Mouse (Mus musculus) liver, embryonic 11.5 days (tissue): Measurements from ENCODE around the gene P2ry6. TPM values are rescaled to one million over a fixed set of nuclear protein-coding genes. Genes with fewer than 3 reads are reported as not detected.

Experiments used
- ATAC-seq: fragments of 200-750 bp; cut with Nextera tagmentation; replicated peaks from 2 replicates; pipeline ENCODE4 v1.8.0; 2017; ENCODE audit warnings: moderate number of reproducible peaks, mild to moderate bottlenecking, moderate TSS enrichment, moderate library complexity; ENCODE audit not compliant: low FRiP score
- DNase-seq: peaks from one replicate; pipeline ENCODE4 v3.0.0-alpha.2; 2017; ENCODE audit warnings: low spot score
- H3K27ac ChIP-seq: fragments of 300-500 bp; sonication (generic); 2 replicates; pipeline ENCODE4 v1.5.1; 2014; ENCODE audit warnings: mild to moderate bottlenecking, low read depth, low read length, control low read depth
- H3K27me3 ChIP-seq: fragments of 300-500 bp; sonication (generic); replicated peaks from 2 replicates; pipeline ENCODE4 v1.6.1; 2014; ENCODE audit warnings: low read length, mixed read lengths; ENCODE audit not compliant: control insufficient read depth, insufficient read depth
- H3K36me3 ChIP-seq: fragments of 300-500 bp; sonication (generic); 2 replicates; pipeline ENCODE4 v1.6.1; 2014; ENCODE audit warnings: mild to moderate bottlenecking, low read length, moderate library complexity, mixed read lengths; ENCODE audit not compliant: control insufficient read depth, insufficient read depth
- H3K4me1 ChIP-seq: fragments of 300-500 bp; sonication (generic); replicated peaks from 2 replicates; pipeline ENCODE4 v1.6.1; 2014; ENCODE audit warnings: low read length, mixed read lengths; ENCODE audit not compliant: control insufficient read depth, insufficient read depth
- H3K4me2 ChIP-seq: fragments of 300-500 bp; sonication (generic); 2 replicates; pipeline ENCODE4 v1.6.1; 2014; ENCODE audit warnings: mild to moderate bottlenecking, control low read depth, moderate library complexity
- H3K4me3 ChIP-seq: fragments of 300-500 bp; sonication (generic); 2 replicates; pipeline ENCODE4 v1.5.1; 2014; ENCODE audit warnings: low read depth, low read length, control low read depth
- H3K9ac ChIP-seq: fragments of 300-500 bp; sonication (generic); 2 replicates; pipeline ENCODE4 v1.6.1; 2014; ENCODE audit warnings: low read depth, low read length, control low read depth
- H3K9me3 ChIP-seq: fragments of 300-500 bp; sonication (generic); 2 replicates; pipeline ENCODE4 v1.6.1; 2016; ENCODE audit warnings: low read length, inconsistent platforms, mixed read lengths; ENCODE audit not compliant: control insufficient read depth
- WGBS: fragments of 180-500 bp; shearing (Covaris S2); extraction: QIAGEN DNeasy Blood & Tissue Kit; methylation state at CpG from one replicate; pipeline ENCODE4 v1.1.7; 2014; 5-methylcytosine and 5-hydroxymethylcytosine counted together
- polyA plus RNA-seq: library from polyadenylated mRNA; unstranded; fragments of >200 nt; fragmentation: Nextera tagmentation; extraction: Ambion mirVana; gene quantifications from 2 replicates; pipeline ENCODE4 v1.2.1, GENCODE M21; 2014

The P2ry6 gene
- polyA plus RNA-seq, 1 experiment from 2014 or later: 4.3 TPM

GRCm38 (mm10) chr7:100978171-100978570 is 3.7 kb upstream of the P2ry6 start:
- Histone ChIP-seq H3K27ac (no peak overlapping the region), H3K9me3 (no peaks in the 10 kb centered on the region), H3K4me3 (no peak overlapping the region), H3K4me1 (peaks cover 20% of the 10 kb centered on the region), H3K36me3 (no peaks in the 10 kb centered on the region), H3K9ac (no peak overlapping the region), H3K27me3 (peaks cover 21% of the 10 kb centered on the region), H3K4me2 (no peak overlapping the region)
- 83% methylated on average over 5 of the region's 5 CpGs for WGBS
- DNase-seq (no peak), ATAC-seq (no peak)

GRCm38 (mm10) chr7:100972875-100973274 is 1.6 kb downstream of the P2ry6 start:
- Histone ChIP-seq H3K9me3 (no peaks in the 10 kb centered on the region), H3K4me2 (no peak overlapping the region), H3K27ac (no peak overlapping the region), H3K9ac (no peak overlapping the region), H3K4me3 (no peak overlapping the region), H3K27me3 (peaks cover 28% of the 10 kb centered on the region), H3K36me3 (no peaks in the 10 kb centered on the region), H3K4me1 (peaks cover 16% of the 10 kb centered on the region)
- DNase-seq: no peak
- no peak for ATAC-seq
- WGBS: 46% methylated on average over 3 of the region's 3 CpGs

- ATAC-seq: no peak
- Histone ChIP-seq H3K27ac (no peak overlapping the region), H3K27me3 (peaks cover 17% of the 10 kb centered on the region), H3K4me2 (no peak overlapping the region), H3K4me1 (peaks cover 11% of the 10 kb centered on the region), H3K9ac (no peak overlapping the region), H3K9me3 (no peaks in the 10 kb centered on the region), H3K4me3 (no peak overlapping the region), H3K36me3 (no peaks in the 10 kb centered on the region)
- 59% methylated on average over 10 of the region's 10 CpGs for WGBS
- no peak for DNase-seq
These were observed 5.4 kb downstream of the P2ry6 start for GRCm38 (mm10) chr7:100968874-100969659.

- H3K9ac ChIP-seq: no peak overlapping the region
- WGBS: 76% methylated on average over 6 of the region's 6 CpGs
- DNase-seq (no peak), ATAC-seq (no peak)
- peaks cover 4% of the 10 kb centered on the region for H3K4me1 ChIP-seq
- H3K4me2 ChIP-seq: no peak overlapping the region
- H3K4me3 ChIP-seq: no peak overlapping the region
- no peaks in the 10 kb centered on the region for H3K9me3 ChIP-seq
- H3K27ac ChIP-seq: no peak overlapping the region
- H3K36me3 ChIP-seq: no peaks in the 10 kb centered on the region
- H3K27me3 ChIP-seq: peaks cover 10% of the 10 kb centered on the region
These were observed 6.1 kb downstream of the P2ry6 start for GRCm38 (mm10) chr7:100968376-100968775.

GRCm38 (mm10) chr7:100967850-100968249 is 6.6 kb downstream of the P2ry6 start:
- no peak overlapping the region for H3K9ac ChIP-seq
- H3K4me3 ChIP-seq: no peak overlapping the region
- H3K4me2 ChIP-seq: no peak overlapping the region
- no peak overlapping the region for H3K27ac ChIP-seq
- peaks cover 5% of the 10 kb centered on the region for H3K27me3 ChIP-seq
- ATAC-seq (no peak), DNase-seq (no peak)
- no peaks in the 10 kb centered on the region for H3K9me3 ChIP-seq
- no peaks in the 10 kb centered on the region for H3K4me1 ChIP-seq
- no peaks in the 10 kb centered on the region for H3K36me3 ChIP-seq
- 74% methylated on average over 9 of the region's 9 CpGs for WGBS

GRCm38 (mm10) chr7:100966014-100966413 is 8.4 kb downstream of the P2ry6 start:
- ATAC-seq: no peak

GRCm38 (mm10) chr7:100965079-100965478 is 9.4 kb downstream of the P2ry6 start:
- Histone ChIP-seq H3K36me3 (no peaks in the 10 kb centered on the region), H3K4me3 (no peak overlapping the region), H3K9ac (no peak overlapping the region), H3K27ac (no peak overlapping the region), H3K9me3 (no peaks in the 10 kb centered on the region), H3K4me1 (no peaks in the 10 kb centered on the region), H3K27me3 (no peaks in the 10 kb centered on the region; the same call in 1 of the 2 replicates), H3K4me2 (no peak overlapping the region)
- 27% methylated on average over 4 of the region's 4 CpGs for WGBS
- DNase-seq: no peak
- ATAC-seq: no peak; the same call in 1 of the 2 replicates

More at GRCm38 (mm10) chr7:100966014-100966413, 8.4 kb downstream of the P2ry6 start:
- no peaks in the 10 kb centered on the region for H3K9me3 ChIP-seq
- H3K27ac ChIP-seq: no peak overlapping the region
- no peak for DNase-seq
- H3K4me1 ChIP-seq: no peaks in the 10 kb centered on the region
- no peaks in the 10 kb centered on the region for H3K36me3 ChIP-seq
- WGBS: 81% methylated on average over 7 of the region's 7 CpGs
- no peak overlapping the region for H3K9ac ChIP-seq
- no peak overlapping the region for H3K4me2 ChIP-seq
- no peaks in the 10 kb centered on the region; the same call in 1 of the 2 replicates for H3K27me3 ChIP-seq
- no peak overlapping the region for H3K4me3 ChIP-seq

- WGBS: 65% methylated on average over 6 of the region's 6 CpGs
- Histone ChIP-seq H3K4me1 (no peaks in the 10 kb centered on the region), H3K9me3 (no peaks in the 10 kb centered on the region), H3K27ac (no peak overlapping the region), H3K4me2 (no peak overlapping the region), H3K36me3 (no peaks in the 10 kb centered on the region), H3K9ac (no peak overlapping the region), H3K4me3 (no peak overlapping the region), H3K27me3 (no peaks in the 10 kb centered on the region; the same call in 1 of the 2 replicates)
- no peak for ATAC-seq
- no peak for DNase-seq
These were observed 10.2 kb downstream of the P2ry6 start for GRCm38 (mm10) chr7:100964242-100964641.

- ATAC-seq (no peak), DNase-seq (no peak)
- H3K9me3 ChIP-seq: no peaks in the 10 kb centered on the region
- H3K4me2 ChIP-seq: no peak overlapping the region
- H3K9ac ChIP-seq: no peak overlapping the region
- H3K27me3 ChIP-seq: no peaks in the 10 kb centered on the region
- no peak overlapping the region for H3K27ac ChIP-seq
- 73% methylated on average over 8 of the region's 8 CpGs for WGBS
- no peaks in the 10 kb centered on the region for H3K36me3 ChIP-seq
- no peaks in the 10 kb centered on the region for H3K4me1 ChIP-seq
- no peak overlapping the region for H3K4me3 ChIP-seq
These were observed 11.1 kb downstream of the P2ry6 start for GRCm38 (mm10) chr7:100963381-100963780.
